Mouse (Mus musculus) kidney, embryonic 14.5 days (tissue): ENCODE data around the gene Sorcs2. TPM values are rescaled to one million over a fixed set of nuclear protein-coding genes. Genes with fewer than 3 reads are reported as not detected.

ENCODE experiments used
- ATAC-seq: fragments of 200-750 bp; cut with Nextera tagmentation; 2 replicates; pipeline ENCODE4 v1.8.0; 2017; ENCODE audit warnings: moderate number of reproducible peaks, mild to moderate bottlenecking, moderate TSS enrichment, moderate library complexity; ENCODE audit not compliant: low FRiP score, low TSS enrichment
- H3K27ac ChIP-seq: fragments of 300-500 bp; sonication (generic); 2 replicates; pipeline ENCODE4 v1.5.1; 2014; ENCODE audit warnings: low read depth, mild to moderate bottlenecking, low read length, moderate library complexity, mixed read lengths
- H3K27me3 ChIP-seq: fragments of 300-500 bp; sonication (generic); 2 replicates; pipeline ENCODE4 v1.6.1; 2014; ENCODE audit warnings: mild to moderate bottlenecking, low read length; ENCODE audit not compliant: control insufficient read depth, insufficient read depth
- H3K36me3 ChIP-seq: fragments of 300-500 bp; sonication (generic); 2 replicates; pipeline ENCODE4 v1.6.1; 2014; ENCODE audit warnings: low read length, mixed read lengths; ENCODE audit not compliant: control insufficient read depth, insufficient read depth
- H3K4me1 ChIP-seq: fragments of 300-500 bp; sonication (generic); 2 replicates; pipeline ENCODE4 v1.6.1; 2014; ENCODE audit warnings: low read length, mixed read lengths; ENCODE audit not compliant: control insufficient read depth, insufficient read depth
- H3K4me2 ChIP-seq: fragments of 300-500 bp; sonication (generic); replicated peaks from 2 replicates; pipeline ENCODE4 v1.6.1; 2014; ENCODE audit warnings: low read depth, mild to moderate bottlenecking, low read length
- H3K4me3 ChIP-seq: fragments of 300-500 bp; sonication (generic); 2 replicates; pipeline ENCODE4 v1.5.1; 2014; ENCODE audit warnings: mild to moderate bottlenecking, low read length
- H3K9ac ChIP-seq: fragments of 300-500 bp; sonication (generic); 2 replicates; pipeline ENCODE4 v1.6.1; 2014; ENCODE audit warnings: low read depth, mild to moderate bottlenecking, low read length, moderate library complexity
- H3K9me3 ChIP-seq: fragments of 300-500 bp; sonication (generic); 2 replicates; pipeline ENCODE4 v1.6.1; 2016; ENCODE audit warnings: low read length; ENCODE audit not compliant: control insufficient read depth
- WGBS: fragments of 180-500 bp; shearing (Covaris S2); extraction: QIAGEN DNeasy Blood & Tissue Kit; methylation state at CpG from one replicate; pipeline ENCODE4 v1.1.7; 2014; 5-methylcytosine and 5-hydroxymethylcytosine counted together
- polyA plus RNA-seq: library from polyadenylated mRNA; unstranded; fragments of >200 nt; fragmentation: Nextera tagmentation; extraction: Ambion mirVana; gene quantifications from 2 replicates; pipeline ENCODE4 v1.2.1, GENCODE M21; 2014

The Sorcs2 gene
- polyA plus RNA-seq, 1 experiment from 2014 or later = 10.3 TPM

DNA sequence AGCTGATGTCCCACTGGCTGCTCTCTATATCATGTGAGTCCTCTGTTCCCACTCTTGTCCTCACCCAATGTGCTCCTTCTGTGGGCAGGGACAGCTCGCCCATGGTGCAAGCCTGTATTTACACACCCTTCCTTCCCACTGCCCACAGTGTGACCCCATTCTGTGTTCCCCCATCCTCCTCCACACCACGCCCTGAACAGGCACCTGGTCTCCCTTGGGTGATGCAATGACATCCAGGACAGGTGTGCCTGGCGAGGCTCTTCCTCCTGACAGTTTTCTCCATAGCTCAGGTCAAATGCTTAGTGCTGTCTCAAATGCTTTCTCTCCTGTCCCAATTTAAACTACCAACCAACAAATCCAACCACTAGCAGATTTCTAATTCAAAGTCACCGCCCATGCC is 202.5 kb downstream of the Sorcs2 start:
- no peak overlapping the region for H3K4me2 ChIP-seq
- H3K9me3 ChIP-seq = no peaks in the 10 kb centered on the region
- no peak overlapping the region for H3K27ac ChIP-seq
- H3K27me3 ChIP-seq = no peaks in the 10 kb centered on the region
- H3K4me3 ChIP-seq = no peak overlapping the region
- H3K36me3 ChIP-seq = no peaks in the 10 kb centered on the region
- WGBS = 88% methylated on average over 4 of the region's 4 CpGs
- no peaks in the 10 kb centered on the region for H3K4me1 ChIP-seq
- H3K9ac ChIP-seq = no peak overlapping the region
- no peak for ATAC-seq

DNA sequence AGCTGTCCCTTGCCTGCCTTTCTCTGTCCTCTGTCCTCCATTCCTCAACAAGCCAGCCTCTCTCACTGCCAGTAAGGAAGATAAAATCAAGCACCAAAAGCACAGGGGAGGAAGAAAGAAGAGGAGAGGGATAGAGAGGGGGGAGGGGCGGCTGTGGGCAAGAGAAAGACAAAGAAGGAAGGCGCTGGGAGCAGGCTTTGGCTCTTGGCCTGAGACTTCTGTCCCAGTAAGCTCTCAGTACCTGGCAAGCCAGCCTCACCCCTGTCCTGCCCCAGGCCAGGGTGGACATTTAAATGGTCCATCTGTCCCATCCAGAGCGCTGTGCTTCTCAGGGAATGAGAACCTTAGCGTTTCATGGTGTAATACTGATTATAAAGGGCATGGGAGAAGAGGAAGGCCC is 203.3 kb downstream of the Sorcs2 start:
- no peaks in the 10 kb centered on the region for H3K9me3 ChIP-seq
- WGBS = 71% methylated on average over 4 of the region's 4 CpGs
- H3K4me1 ChIP-seq = no peaks in the 10 kb centered on the region
- no peaks in the 10 kb centered on the region for H3K36me3 ChIP-seq
- ATAC-seq = no peak
- no peaks in the 10 kb centered on the region for H3K27me3 ChIP-seq
- no peak overlapping the region for H3K4me2 ChIP-seq
- no peak overlapping the region for H3K4me3 ChIP-seq
- H3K27ac ChIP-seq = no peak overlapping the region
- no peak overlapping the region for H3K9ac ChIP-seq

DNA sequence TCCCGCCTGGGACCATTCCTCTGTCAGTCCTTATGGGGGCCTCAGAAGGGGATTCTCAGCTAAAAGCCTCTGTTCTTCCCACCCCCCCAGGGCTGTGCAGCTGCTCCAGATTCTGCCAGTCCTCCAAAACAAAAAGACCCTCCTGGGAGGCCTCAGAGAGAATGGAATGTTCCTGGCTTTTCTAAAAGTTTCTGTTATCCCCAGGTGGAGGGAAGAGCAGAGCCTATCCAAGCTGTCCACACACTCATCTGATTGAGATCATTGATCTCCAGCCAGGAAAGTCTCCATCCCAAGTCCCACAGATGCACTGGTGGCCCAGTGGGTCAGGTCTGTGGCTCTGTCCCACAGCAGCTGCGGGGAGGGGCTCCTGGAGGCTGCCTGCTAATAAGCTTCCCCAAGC is 205.3 kb downstream of the Sorcs2 start:
- no peak for ATAC-seq
- H3K27ac ChIP-seq = no peak overlapping the region
- no peak overlapping the region for H3K9ac ChIP-seq
- H3K4me3 ChIP-seq = no peak overlapping the region
- no peaks in the 10 kb centered on the region for H3K9me3 ChIP-seq
- no peak overlapping the region for H3K4me2 ChIP-seq
- H3K4me1 ChIP-seq = no peaks in the 10 kb centered on the region
- no peaks in the 10 kb centered on the region for H3K36me3 ChIP-seq
- WGBS = 78% methylated on average over 2 of the region's 2 CpGs
- no peaks in the 10 kb centered on the region for H3K27me3 ChIP-seq

DNA sequence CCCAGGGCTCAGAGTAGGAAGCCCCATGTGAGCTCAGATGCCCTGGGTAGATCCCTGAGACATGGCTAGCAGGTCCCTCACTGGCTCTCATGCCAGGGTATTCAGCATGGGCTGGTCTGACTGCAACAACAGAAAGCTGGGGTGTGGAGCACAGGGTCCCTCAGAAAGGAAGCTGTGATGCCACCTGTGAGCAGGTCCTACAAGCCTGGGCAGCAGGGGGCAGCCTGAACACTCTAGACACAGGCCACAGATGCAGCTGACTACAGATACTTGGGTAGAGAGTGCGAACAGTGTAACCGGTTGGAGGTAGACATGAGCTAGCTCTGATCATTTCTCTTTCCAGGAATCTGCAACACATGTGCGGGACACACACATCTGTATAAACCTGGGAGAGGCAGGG is 206.1 kb downstream of the Sorcs2 start:
- no peaks in the 10 kb centered on the region for H3K4me1 ChIP-seq
- whole genome bisulfite sequencing = 94% methylated on average over 3 of the region's 3 CpGs
- ATAC-seq = no peak
- H3K27ac ChIP-seq = no peak overlapping the region
- H3K4me3 ChIP-seq = no peak overlapping the region
- H3K27me3 ChIP-seq = no peaks in the 10 kb centered on the region
- H3K36me3 ChIP-seq = no peaks in the 10 kb centered on the region
- no peak overlapping the region for H3K4me2 ChIP-seq
- no peaks in the 10 kb centered on the region for H3K9me3 ChIP-seq
- no peak overlapping the region for H3K9ac ChIP-seq

DNA sequence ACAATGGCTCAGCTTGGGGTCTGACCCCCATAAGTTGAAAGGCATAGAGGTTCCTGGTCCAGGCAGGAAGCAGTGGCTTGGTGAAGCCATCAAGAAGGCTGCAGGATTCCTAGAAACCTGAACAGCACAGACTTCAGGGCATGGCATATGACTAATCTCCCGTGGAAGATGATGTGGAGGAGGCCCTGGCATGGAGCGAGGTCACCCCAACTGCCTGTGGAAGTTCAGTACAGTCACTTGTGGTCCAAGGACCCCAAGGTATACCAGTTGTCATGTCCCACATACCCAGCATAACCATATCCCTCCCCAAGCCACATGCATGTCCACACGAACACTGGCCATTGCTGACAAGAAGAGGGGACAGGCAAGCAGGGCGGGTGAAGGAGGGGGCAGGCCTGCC is 206.7 kb downstream of the Sorcs2 start:
- no peak overlapping the region for H3K27ac ChIP-seq
- ATAC-seq = no peak
- WGBS = 89% methylated on average over 4 of the region's 4 CpGs
- no peaks in the 10 kb centered on the region for H3K36me3 ChIP-seq
- no peak overlapping the region for H3K9ac ChIP-seq
- no peaks in the 10 kb centered on the region for H3K4me1 ChIP-seq
- no peak overlapping the region for H3K4me3 ChIP-seq
- H3K27me3 ChIP-seq = no peaks in the 10 kb centered on the region
- H3K9me3 ChIP-seq = no peaks in the 10 kb centered on the region
- no peak overlapping the region for H3K4me2 ChIP-seq

DNA sequence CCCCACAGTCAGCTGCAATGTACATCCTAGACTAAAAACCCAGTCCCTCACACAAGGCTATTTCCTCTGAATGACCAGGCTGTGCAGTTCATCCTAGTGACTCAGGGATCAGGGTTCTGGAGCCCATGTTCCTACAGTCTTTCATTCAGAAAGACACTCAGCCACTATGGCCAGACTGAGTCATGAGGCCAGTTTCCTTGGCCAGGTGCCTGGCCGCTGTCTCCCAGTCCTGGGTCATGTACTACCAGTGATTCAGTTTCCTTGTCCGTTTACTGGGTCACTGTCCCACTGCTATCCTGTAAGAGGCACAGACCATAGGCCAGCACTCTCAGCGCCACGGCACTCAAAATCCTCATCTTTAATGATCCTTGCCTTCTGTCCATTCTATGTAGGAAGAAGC is 209.6 kb downstream of the Sorcs2 start:
- Histone ChIP-seq H3K27me3 (no peaks in the 10 kb centered on the region), H3K9ac (no peak overlapping the region), H3K4me2 (no peak overlapping the region), H3K4me1 (no peaks in the 10 kb centered on the region), H3K9me3 (no peaks in the 10 kb centered on the region), H3K4me3 (no peak overlapping the region), H3K27ac (no peak overlapping the region), H3K36me3 (no peaks in the 10 kb centered on the region)
- WGBS = 78% methylated on average over 4 of the region's 4 CpGs
- no peak for ATAC-seq

DNA sequence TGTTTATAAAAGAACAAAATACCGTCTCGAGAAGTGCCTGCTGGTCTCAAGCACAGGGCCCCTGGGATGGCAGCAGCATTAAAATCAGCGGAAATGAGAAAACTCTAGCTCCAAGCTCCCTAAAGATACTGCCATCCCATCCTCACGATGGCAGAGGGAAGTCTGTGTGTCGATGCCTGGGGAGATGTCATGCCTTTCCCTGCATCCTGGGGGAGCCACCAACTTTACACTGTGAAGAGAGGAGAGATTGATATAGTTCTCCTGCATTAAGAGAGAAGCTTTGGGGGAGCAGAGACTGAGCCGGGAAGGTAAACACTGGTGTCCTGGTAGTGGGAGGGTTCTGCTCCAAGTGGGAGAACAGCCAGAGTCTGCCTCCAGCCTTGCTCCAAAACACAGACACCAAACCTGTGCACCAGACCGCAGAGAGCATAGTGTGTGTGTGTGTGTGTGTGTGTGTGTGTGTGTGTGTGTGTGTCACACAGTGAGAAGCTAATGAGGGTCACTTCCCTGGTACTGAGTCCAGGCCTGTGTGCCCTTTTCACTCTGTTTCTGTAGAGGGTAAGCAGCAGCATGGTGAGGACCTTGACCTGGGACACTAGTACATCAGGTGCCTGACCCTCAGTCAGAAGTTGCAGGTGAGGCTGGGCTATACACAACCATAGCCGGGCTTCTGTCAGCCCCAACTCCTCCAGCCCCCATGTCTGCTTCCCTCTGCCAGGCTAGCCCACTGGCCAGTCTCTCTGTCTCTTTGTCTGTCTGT is 211.5 kb downstream of the Sorcs2 start:
- H3K4me1 ChIP-seq = no peaks in the 10 kb centered on the region

DNA sequence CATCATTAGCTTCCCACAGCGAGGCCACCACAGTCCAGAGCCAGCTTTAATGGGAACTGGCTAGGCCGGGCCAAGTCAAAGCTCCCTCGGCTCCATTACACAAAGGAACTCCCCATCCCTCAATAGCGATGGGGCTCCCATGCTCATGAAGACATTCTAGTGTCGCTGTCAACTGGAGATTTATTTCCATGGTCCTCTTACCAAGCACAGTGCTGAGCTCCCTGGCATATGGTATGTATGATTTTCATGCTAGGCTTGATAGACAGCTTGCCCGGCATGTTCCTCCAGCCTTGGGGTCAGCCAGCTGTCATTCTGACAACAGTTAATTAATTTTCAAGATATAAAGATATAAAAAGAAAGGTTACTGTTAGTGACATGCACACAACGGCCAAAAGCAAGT is 215.6 kb downstream of the Sorcs2 start:
- WGBS = 75% methylated on average over 7 of the region's 7 CpGs
- no peak overlapping the region for H3K4me3 ChIP-seq
- H3K36me3 ChIP-seq = no peaks in the 10 kb centered on the region
- H3K9ac ChIP-seq = no peak overlapping the region
- ATAC-seq = no peak
- 0 out of 2 replicates have a peak, but pooled peaks cover 3% of the 10 kb centered on the region for H3K4me1 ChIP-seq
- H3K9me3 ChIP-seq = no peaks in the 10 kb centered on the region
- H3K4me2 ChIP-seq = no peak overlapping the region
- H3K27ac ChIP-seq = no peak overlapping the region
- H3K27me3 ChIP-seq = no peaks in the 10 kb centered on the region

More for the DNA sequence above, 211.5 kb downstream of the Sorcs2 start:
- H3K27me3 ChIP-seq = no peaks in the 10 kb centered on the region
- H3K4me2 ChIP-seq = no peak overlapping the region
- no peaks in the 10 kb centered on the region for H3K36me3 ChIP-seq
- WGBS = 52% methylated on average over 8 of the region's 8 CpGs
- no peak; the same call in 1 of the 2 replicates for ATAC-seq
- no peak overlapping the region for H3K4me3 ChIP-seq
- H3K9ac ChIP-seq = no peak overlapping the region
- H3K9me3 ChIP-seq = no peaks in the 10 kb centered on the region
- no peak overlapping the region for H3K27ac ChIP-seq

DNA sequence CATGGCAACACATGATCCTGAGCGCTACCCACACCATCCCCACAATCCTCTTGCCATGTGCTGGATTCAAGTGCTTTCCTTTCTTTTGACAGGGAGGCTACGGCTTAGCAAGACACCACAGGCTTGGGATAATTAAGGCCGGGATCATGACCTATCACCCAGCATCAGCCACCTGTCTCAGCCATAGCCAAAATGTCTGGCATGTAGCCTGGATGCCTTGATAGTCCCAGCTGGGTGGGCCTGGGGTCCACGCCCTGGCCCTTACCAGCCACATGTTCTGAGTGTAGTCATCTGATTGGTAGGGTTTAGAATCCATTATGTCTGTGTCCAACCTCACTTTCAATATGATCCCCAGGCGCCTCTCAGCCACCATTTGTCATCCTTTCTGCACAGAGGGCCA is 218.2 kb downstream of the Sorcs2 start:
- 82% methylated on average over 5 of the region's 5 CpGs for WGBS
- H3K36me3 ChIP-seq = no peaks in the 10 kb centered on the region
- H3K4me2 ChIP-seq = no peak overlapping the region
- H3K9ac ChIP-seq = no peak overlapping the region
- H3K27me3 ChIP-seq = no peaks in the 10 kb centered on the region
- no peaks in the 10 kb centered on the region for H3K9me3 ChIP-seq
- no peak for ATAC-seq
- H3K4me3 ChIP-seq = no peak overlapping the region
- H3K4me1 ChIP-seq = 0 out of 2 replicates have a peak, but pooled peaks cover 3% of the 10 kb centered on the region
- H3K27ac ChIP-seq = no peak overlapping the region
